Mouse (Mus musculus): ENCODE results near the gene H2afj. TPM values are rescaled to one million over a fixed set of nuclear protein-coding genes. Genes with fewer than 3 reads are reported as not detected.

Gene H2afj
- polyA plus RNA-seq, 1 experiment from 2014 or later: 112 TPM

GRCm38 (mm10) chr6:136827881-136828561 is 20.0 kb downstream of the H2afj start, which contains the start of gene Wbp11:
Wbp11 (minus strand) TSS chr6:136828233.
- ATAC-seq (replicated peaks; ENCODE audit: low FRiP score): peak; percentile 100

GRCm38 (mm10) chr6:136828681-136829080 is 20.6 kb downstream of the H2afj start:
- H3K9ac ChIP-seq: peak overlapping the region; percentile 52
- H3K4me3 ChIP-seq (replicated peaks): peak overlapping the region; percentile 99
- peaks cover 10% of the 10 kb centered on the region for H3K4me1 ChIP-seq
- peak overlapping the region; percentile 87 for H3K27ac ChIP-seq
- ATAC-seq (replicated peaks; ENCODE audit: low FRiP score): no peak
- H3K27me3 ChIP-seq: no peaks in the 10 kb centered on the region
- 32% methylated on average over 4 of the region's 4 CpGs for WGBS
- H3K36me3 ChIP-seq: peaks cover 21% of the 10 kb centered on the region
- H3K9me3 ChIP-seq (replicated peaks): no peaks in the 10 kb centered on the region
- H3K4me2 ChIP-seq: peak overlapping the region; percentile 72

More at GRCm38 (mm10) chr6:136827881-136828561, 20.0 kb downstream of the H2afj start, which contains the start of gene Wbp11:
- H3K27ac ChIP-seq: peak within 1 kb of the TSS; percentile 87
- H3K4me1 ChIP-seq: peaks cover 10% of the 10 kb centered on the region
- WGBS: under 1% methylated on average over 45 of the region's 45 CpGs
- H3K4me3 ChIP-seq (replicated peaks): peak within 1 kb of the TSS; percentile 99
- peak within 1 kb of the TSS; percentile 99 for H3K9ac ChIP-seq
- no peaks in the 10 kb centered on the region for H3K9me3 ChIP-seq (replicated peaks)
- H3K27me3 ChIP-seq: no peaks in the 10 kb centered on the region
- H3K4me2 ChIP-seq: peak within 1 kb of the TSS; percentile 72
- peaks cover 23% of the 10 kb centered on the region for H3K36me3 ChIP-seq

- peaks cover 8% of the 10 kb centered on the region for H3K4me1 ChIP-seq
- H3K4me3 ChIP-seq (replicated peaks): no peak overlapping the region
- H3K9me3 ChIP-seq (replicated peaks): no peaks in the 10 kb centered on the region
- 62% methylated on average over 5 of the region's 5 CpGs for WGBS
- no peak overlapping the region for H3K27ac ChIP-seq
- no peak overlapping the region for H3K4me2 ChIP-seq
- H3K9ac ChIP-seq: no peak overlapping the region
- no peaks in the 10 kb centered on the region for H3K27me3 ChIP-seq
- H3K36me3 ChIP-seq: no peaks in the 10 kb centered on the region
- no peak for ATAC-seq (replicated peaks; ENCODE audit: low FRiP score)
Observed at GRCm38 (mm10) chr6:136831712-136832111, 23.7 kb downstream of the H2afj start.

- Histone ChIP-seq H3K36me3 (no peaks in the 10 kb centered on the region), H3K27me3 (no peaks in the 10 kb centered on the region), H3K4me3 (replicated peaks) (peak within 1 kb of the TSS; percentile 11; the same call in 1 of the 2 replicates), H3K4me2 (no peak within 1 kb of the TSS), H3K27ac (no peak within 1 kb of the TSS), H3K9ac (no peak within 1 kb of the TSS), H3K4me1 (no peaks in the 10 kb centered on the region), H3K9me3 (replicated peaks) (no peaks in the 10 kb centered on the region)
- 50% methylated on average over 4 of the region's 4 CpGs for WGBS
- ATAC-seq (replicated peaks; ENCODE audit: low FRiP score): no peak
Observed at GRCm38 (mm10) chr6:136835352-136835751, 27.3 kb downstream of the H2afj start, which contains the start of gene Smco3. Smco3 (minus strand) TSS chr6:136835452.

GRCm38 (mm10) chr6:136837323-136837722 is 29.3 kb downstream of the H2afj start:
- WGBS: 84% methylated on average over 3 of the region's 3 CpGs
- H3K4me3 ChIP-seq (replicated peaks): no peak overlapping the region
- H3K4me1 ChIP-seq: no peaks in the 10 kb centered on the region
- H3K4me2 ChIP-seq: no peak overlapping the region
- no peaks in the 10 kb centered on the region for H3K36me3 ChIP-seq
- H3K9me3 ChIP-seq (replicated peaks): no peaks in the 10 kb centered on the region
- H3K27ac ChIP-seq: no peak overlapping the region
- no peak overlapping the region for H3K9ac ChIP-seq
- H3K27me3 ChIP-seq: no peaks in the 10 kb centered on the region
- ATAC-seq (replicated peaks; ENCODE audit: low FRiP score): no peak

GRCm38 (mm10) chr6:136844903-136845302 is 36.9 kb downstream of the H2afj start:
- no peak for ATAC-seq (replicated peaks; ENCODE audit: low FRiP score)

GRCm38 (mm10) chr6:136845706-136846480 is 37.8 kb downstream of the H2afj start:
- 73% methylated on average over 5 of the region's 5 CpGs for WGBS
- no peaks in the 10 kb centered on the region for H3K27me3 ChIP-seq
- H3K4me2 ChIP-seq: no peak overlapping the region
- H3K9ac ChIP-seq: no peak overlapping the region
- no peak overlapping the region for H3K4me3 ChIP-seq (replicated peaks)
- H3K4me1 ChIP-seq: no peaks in the 10 kb centered on the region
- ATAC-seq (replicated peaks; ENCODE audit: low FRiP score): no peak
- H3K27ac ChIP-seq: no peak overlapping the region
- no peaks in the 10 kb centered on the region for H3K36me3 ChIP-seq
- H3K9me3 ChIP-seq (replicated peaks): no peaks in the 10 kb centered on the region

More at GRCm38 (mm10) chr6:136844903-136845302, 36.9 kb downstream of the H2afj start:
- 81% methylated on average over 2 of the region's 2 CpGs for WGBS
- Histone ChIP-seq H3K4me3 (replicated peaks) (no peak overlapping the region), H3K4me1 (no peaks in the 10 kb centered on the region), H3K27ac (no peak overlapping the region), H3K9me3 (replicated peaks) (no peaks in the 10 kb centered on the region), H3K9ac (no peak overlapping the region), H3K4me2 (no peak overlapping the region), H3K36me3 (no peaks in the 10 kb centered on the region), H3K27me3 (no peaks in the 10 kb centered on the region)

GRCm38 (mm10) chr6:136847267-136847666 is 39.2 kb downstream of the H2afj start:
- WGBS: 93% methylated on average over 3 of the region's 3 CpGs
- H3K4me3 ChIP-seq (replicated peaks): no peak overlapping the region
- no peak overlapping the region for H3K4me2 ChIP-seq
- peaks cover 2% of the 10 kb centered on the region for H3K4me1 ChIP-seq
- H3K27me3 ChIP-seq: no peaks in the 10 kb centered on the region
- no peak overlapping the region for H3K27ac ChIP-seq
- no peak overlapping the region for H3K9ac ChIP-seq
- no peaks in the 10 kb centered on the region for H3K9me3 ChIP-seq (replicated peaks)
- H3K36me3 ChIP-seq: no peaks in the 10 kb centered on the region
- no peak for ATAC-seq (replicated peaks; ENCODE audit: low FRiP score)

- Histone ChIP-seq H3K36me3 (no peaks in the 10 kb centered on the region), H3K4me2 (no peak overlapping the region), H3K4me3 (replicated peaks) (no peak overlapping the region), H3K27ac (no peak overlapping the region), H3K9ac (no peak overlapping the region), H3K9me3 (replicated peaks) (no peaks in the 10 kb centered on the region), H3K4me1 (peaks cover 7% of the 10 kb centered on the region), H3K27me3 (no peaks in the 10 kb centered on the region)
- WGBS: 25% methylated on average over 2 of the region's 2 CpGs
- ATAC-seq (replicated peaks; ENCODE audit: low FRiP score): peak; percentile 56
Observed at GRCm38 (mm10) chr6:136847790-136848189, 39.7 kb downstream of the H2afj start.

GRCm38 (mm10) chr6:136848399-136848798 is 40.4 kb downstream of the H2afj start:
- Histone ChIP-seq H3K9me3 (replicated peaks) (no peaks in the 10 kb centered on the region), H3K27ac (no peak overlapping the region), H3K4me2 (no peak overlapping the region), H3K4me1 (peaks cover 9% of the 10 kb centered on the region), H3K27me3 (no peaks in the 10 kb centered on the region), H3K4me3 (replicated peaks) (no peak overlapping the region), H3K9ac (no peak overlapping the region), H3K36me3 (no peaks in the 10 kb centered on the region)
- 87% methylated on average over 8 of the region's 8 CpGs for WGBS
- ATAC-seq (replicated peaks; ENCODE audit: low FRiP score): no peak

GRCm38 (mm10) chr6:136848971-136849370 is 40.9 kb downstream of the H2afj start:
- H3K27ac ChIP-seq: no peak overlapping the region
- H3K36me3 ChIP-seq: no peaks in the 10 kb centered on the region
- 89% methylated on average over 5 of the region's 5 CpGs for WGBS
- no peak for ATAC-seq (replicated peaks; ENCODE audit: low FRiP score)
- H3K9ac ChIP-seq: no peak overlapping the region
- peaks cover 9% of the 10 kb centered on the region for H3K4me1 ChIP-seq
- H3K4me3 ChIP-seq (replicated peaks): no peak overlapping the region
- H3K9me3 ChIP-seq (replicated peaks): no peaks in the 10 kb centered on the region
- H3K4me2 ChIP-seq: no peak overlapping the region
- no peaks in the 10 kb centered on the region for H3K27me3 ChIP-seq

GRCm38 (mm10) chr6:136850267-136850666 is 42.2 kb downstream of the H2afj start:
- no peaks in the 10 kb centered on the region for H3K27me3 ChIP-seq
- H3K36me3 ChIP-seq: no peaks in the 10 kb centered on the region
- ATAC-seq (replicated peaks; ENCODE audit: low FRiP score): no peak
- H3K4me1 ChIP-seq: peaks cover 14% of the 10 kb centered on the region
- H3K9me3 ChIP-seq (replicated peaks): no peaks in the 10 kb centered on the region
- no peak overlapping the region for H3K9ac ChIP-seq
- H3K4me2 ChIP-seq: no peak overlapping the region
- 74% methylated on average over 6 of the region's 6 CpGs for WGBS
- peak overlapping the region; percentile 45; the same call in 1 of the 2 replicates for H3K27ac ChIP-seq
- H3K4me3 ChIP-seq (replicated peaks): no peak overlapping the region

Data from kidney, embryonic 15.5 days (tissue).